Mouse (Mus musculus): ENCODE measurements around the gene Galk2.

- TF ChIP-seq GATA1 (IDR thresholded peaks at IDR 0.05; ENCODE audit: borderline replicate concordance, low read length): no peak
- no peak for TF ChIP-seq FLI1 (IDR thresholded peaks at IDR 0.05; ENCODE audit: low read length)
Observed at GRCm38 (mm10) chr2:125975808-125976345, 117.0 kb downstream of the Galk2 start.
